Mouse (Mus musculus): Measurements from ENCODE around the gene Gm9913. TPM values are rescaled to one million over a fixed set of nuclear protein-coding genes. Genes with fewer than 3 reads are reported as not detected.

Gm9913 gene
- polyA plus RNA-seq, 1 experiment from 2014 or later: not detected

- Histone ChIP-seq H3K27ac (no peak overlapping the region), H3K4me3 (ENCODE audit: inconsistent target) (no peak overlapping the region), H3K79me2 (ENCODE audit: inconsistent target) (no peaks in the 10 kb centered on the region), H3K36me3 (ENCODE audit: inconsistent target) (no peaks in the 10 kb centered on the region)
- WGBS (ENCODE audit: missing documents): 86% methylated on average over 4 of the region's 4 CpGs
Observed at GRCm38 (mm10) chr2:125511898-125512297, 7.0 kb downstream of the Gm9913 start.

- H3K4me3 ChIP-seq (ENCODE audit: inconsistent target): no peak overlapping the region
- H3K27ac ChIP-seq: no peak overlapping the region
- no peaks in the 10 kb centered on the region for H3K36me3 ChIP-seq (ENCODE audit: inconsistent target)
- 100% methylated on average over 2 of the region's 4 CpGs for WGBS (ENCODE audit: missing documents)
- no peaks in the 10 kb centered on the region for H3K79me2 ChIP-seq (ENCODE audit: inconsistent target)
Observed at GRCm38 (mm10) chr2:125512544-125512943, 7.7 kb downstream of the Gm9913 start.

- H3K36me3 ChIP-seq (ENCODE audit: inconsistent target): no peaks in the 10 kb centered on the region
- no peak overlapping the region for H3K27ac ChIP-seq
- H3K79me2 ChIP-seq (ENCODE audit: inconsistent target): no peaks in the 10 kb centered on the region
- WGBS (ENCODE audit: missing documents): 93% methylated on average over 3 of the region's 3 CpGs
- H3K4me3 ChIP-seq (ENCODE audit: inconsistent target): no peak overlapping the region
Observed at GRCm38 (mm10) chr2:125514391-125514790, 9.5 kb downstream of the Gm9913 start.

GRCm38 (mm10) chr2:125515291-125516057 lies 10.6 kb downstream of the Gm9913 start:
- Histone ChIP-seq H3K27ac (no peak overlapping the region), H3K36me3 (ENCODE audit: inconsistent target) (no peaks in the 10 kb centered on the region), H3K4me3 (ENCODE audit: inconsistent target) (no peak overlapping the region), H3K79me2 (ENCODE audit: inconsistent target) (no peaks in the 10 kb centered on the region)
- 70% methylated on average over 12 of the region's 12 CpGs for WGBS (ENCODE audit: missing documents)

GRCm38 (mm10) chr2:125516594-125516993 lies 11.7 kb downstream of the Gm9913 start:
- Histone ChIP-seq H3K79me2 (ENCODE audit: inconsistent target) (no peaks in the 10 kb centered on the region), H3K27ac (no peak overlapping the region), H3K36me3 (ENCODE audit: inconsistent target) (no peaks in the 10 kb centered on the region), H3K4me3 (ENCODE audit: inconsistent target) (no peak overlapping the region)
- 87% methylated on average over 4 of the region's 4 CpGs for WGBS (ENCODE audit: missing documents)

- no peak overlapping the region for H3K4me3 ChIP-seq (ENCODE audit: inconsistent target)
- no peaks in the 10 kb centered on the region for H3K36me3 ChIP-seq (ENCODE audit: inconsistent target)
- WGBS (ENCODE audit: missing documents): 95% methylated on average over 2 of the region's 2 CpGs
- H3K79me2 ChIP-seq (ENCODE audit: inconsistent target): no peaks in the 10 kb centered on the region
- H3K27ac ChIP-seq: no peak overlapping the region
Observed at GRCm38 (mm10) chr2:125525484-125525883, 20.6 kb downstream of the Gm9913 start.

GRCm38 (mm10) chr2:125526566-125526965 lies 21.7 kb downstream of the Gm9913 start:
- no peak overlapping the region for H3K4me3 ChIP-seq (ENCODE audit: inconsistent target)
- no peaks in the 10 kb centered on the region for H3K36me3 ChIP-seq (ENCODE audit: inconsistent target)
- H3K27ac ChIP-seq: no peak overlapping the region
- H3K79me2 ChIP-seq (ENCODE audit: inconsistent target): no peaks in the 10 kb centered on the region
- WGBS (ENCODE audit: missing documents): 86% methylated on average over 5 of the region's 5 CpGs

- Histone ChIP-seq H3K27ac (no peak overlapping the region), H3K4me3 (ENCODE audit: inconsistent target) (no peak overlapping the region), H3K36me3 (ENCODE audit: inconsistent target) (no peaks in the 10 kb centered on the region), H3K79me2 (ENCODE audit: inconsistent target) (no peaks in the 10 kb centered on the region)
- 91% methylated on average over 6 of the region's 6 CpGs for WGBS (ENCODE audit: missing documents)
Observed at GRCm38 (mm10) chr2:125530665-125531064, 25.8 kb downstream of the Gm9913 start.

- WGBS (ENCODE audit: missing documents): 94% methylated on average over 3 of the region's 3 CpGs
- Histone ChIP-seq H3K27ac (no peak overlapping the region), H3K4me3 (ENCODE audit: inconsistent target) (no peak overlapping the region), H3K79me2 (ENCODE audit: inconsistent target) (no peaks in the 10 kb centered on the region), H3K36me3 (ENCODE audit: inconsistent target) (no peaks in the 10 kb centered on the region)
Observed at GRCm38 (mm10) chr2:125539640-125540039, 34.8 kb downstream of the Gm9913 start.

- 90% methylated on average over 7 of the region's 7 CpGs for WGBS (ENCODE audit: missing documents)
- no peak overlapping the region for H3K27ac ChIP-seq
- no peaks in the 10 kb centered on the region for H3K36me3 ChIP-seq (ENCODE audit: inconsistent target)
- no peaks in the 10 kb centered on the region for H3K79me2 ChIP-seq (ENCODE audit: inconsistent target)
- no peak overlapping the region for H3K4me3 ChIP-seq (ENCODE audit: inconsistent target)
Observed at GRCm38 (mm10) chr2:125540579-125540978, 35.7 kb downstream of the Gm9913 start.

GRCm38 (mm10) chr2:125541451-125541850 lies 36.6 kb downstream of the Gm9913 start:
- Histone ChIP-seq H3K36me3 (ENCODE audit: inconsistent target) (no peaks in the 10 kb centered on the region), H3K4me3 (ENCODE audit: inconsistent target) (no peak overlapping the region), H3K79me2 (ENCODE audit: inconsistent target) (no peaks in the 10 kb centered on the region), H3K27ac (no peak overlapping the region)
- 87% methylated on average over 7 of the region's 7 CpGs for WGBS (ENCODE audit: missing documents)

GRCm38 (mm10) chr2:125543646-125544045 lies 38.8 kb downstream of the Gm9913 start:
- Histone ChIP-seq H3K79me2 (ENCODE audit: inconsistent target) (no peaks in the 10 kb centered on the region), H3K27ac (no peak overlapping the region), H3K4me3 (ENCODE audit: inconsistent target) (no peak overlapping the region), H3K36me3 (ENCODE audit: inconsistent target) (no peaks in the 10 kb centered on the region)
- 13% methylated on average over 1 of the region's 1 CpGs for WGBS (ENCODE audit: missing documents)

- H3K4me3 ChIP-seq (ENCODE audit: inconsistent target): no peak overlapping the region
- no peaks in the 10 kb centered on the region for H3K36me3 ChIP-seq (ENCODE audit: inconsistent target)
- WGBS (ENCODE audit: missing documents): 84% methylated on average over 3 of the region's 3 CpGs
- no peak overlapping the region for H3K27ac ChIP-seq
- H3K79me2 ChIP-seq (ENCODE audit: inconsistent target): no peaks in the 10 kb centered on the region
Observed at GRCm38 (mm10) chr2:125544986-125545385, 40.1 kb downstream of the Gm9913 start.

GRCm38 (mm10) chr2:125548806-125549578 lies 44.1 kb downstream of the Gm9913 start:
- Histone ChIP-seq H3K27ac (no peak overlapping the region), H3K79me2 (ENCODE audit: inconsistent target) (no peaks in the 10 kb centered on the region), H3K4me3 (ENCODE audit: inconsistent target) (no peak overlapping the region), H3K36me3 (ENCODE audit: inconsistent target) (no peaks in the 10 kb centered on the region)
- 90% methylated on average over 1 of the region's 1 CpGs for WGBS (ENCODE audit: missing documents)

- no peak overlapping the region for H3K4me3 ChIP-seq (ENCODE audit: inconsistent target)
- WGBS (ENCODE audit: missing documents): 89% methylated on average over 6 of the region's 6 CpGs
- H3K27ac ChIP-seq: no peak overlapping the region
- no peaks in the 10 kb centered on the region for H3K79me2 ChIP-seq (ENCODE audit: inconsistent target)
- no peaks in the 10 kb centered on the region for H3K36me3 ChIP-seq (ENCODE audit: inconsistent target)
Observed at GRCm38 (mm10) chr2:125555830-125556229, 50.9 kb downstream of the Gm9913 start.

All from macrophage (primary cell).